Mouse (Mus musculus): ENCODE results near the gene Cisd2. TPM values are rescaled to one million over a fixed set of nuclear protein-coding genes. Genes with fewer than 3 reads are reported as not detected.

The Cisd2 gene
- total RNA-seq (2021): 10 to 100 TPM; 31.8 to 33.4 TPM

GRCm38 (mm10) chr3:135423608-135424212 lies at the start of gene Cisd2:
Cisd2 (minus strand) TSS chr3:135423925.
- intact Hi-C loops (cut with DNase I): no loop called here
- no peak for DNase-seq

- intact Hi-C loops (cut with DNase I): no loop called here
These were observed 47.1 kb upstream of the Cisd2 start for GRCm38 (mm10) chr3:135470823-135471222.

GRCm38 (mm10) chr3:135469974-135470373 lies 46.2 kb upstream of the Cisd2 start:
- peak; percentile 60 for DNase-seq
- intact Hi-C loops (cut with DNase I): loop anchor here (10.0 kb wide), 1 partner anchor 115 kb away; no protein-coding TSS in a partner anchor

More at GRCm38 (mm10) chr3:135470823-135471222, 47.1 kb upstream of the Cisd2 start:
- DNase-seq: no peak

GRCm38 (mm10) chr3:135469146-135469545 lies 45.4 kb upstream of the Cisd2 start:
- intact Hi-C loops (cut with DNase I): loop anchor here (10.0 kb wide), 1 partner anchor 116 kb away; no protein-coding TSS in a partner anchor
- no peak for DNase-seq

- intact Hi-C loops (cut with DNase I): loop anchor here (10.0 kb wide), 1 partner anchor 116 kb away; no protein-coding TSS in a partner anchor
- no peak for DNase-seq
These were observed 44.7 kb upstream of the Cisd2 start for GRCm38 (mm10) chr3:135468402-135468801.

GRCm38 (mm10) chr3:135458981-135459380 lies 35.3 kb upstream of the Cisd2 start:
- DNase-seq: no peak
- intact Hi-C loops (cut with DNase I): no loop called here

- intact Hi-C loops (cut with DNase I): no loop called here
- DNase-seq: no peak
These were observed 21.2 kb upstream of the Cisd2 start for GRCm38 (mm10) chr3:135444930-135445329.

- no peak for DNase-seq
- intact Hi-C loops (cut with DNase I): no loop called here
These were observed 16.9 kb upstream of the Cisd2 start for GRCm38 (mm10) chr3:135440621-135441020.

- intact Hi-C loops (cut with DNase I): no loop called here
- no peak for DNase-seq
These were observed 16.5 kb upstream of the Cisd2 start for GRCm38 (mm10) chr3:135440221-135440620.

GRCm38 (mm10) chr3:135439651-135440050 lies 15.9 kb upstream of the Cisd2 start:
- no peak for DNase-seq
- intact Hi-C loops (cut with DNase I): loop anchor here (10.0 kb wide), 1 partner anchor 255 kb away; the partner anchor contains the start of gene Nfkb1

GRCm38 (mm10) chr3:135438913-135439531 lies 15.3 kb upstream of the Cisd2 start:
- DNase-seq: peak; percentile 83

GRCm38 (mm10) chr3:135438531-135438912 lies 14.8 kb upstream of the Cisd2 start:
- intact Hi-C loops (cut with DNase I): loop anchor here (10.0 kb wide), 1 partner anchor 256 kb away; the partner anchor contains the start of gene Nfkb1
- DNase-seq: peak; percentile 96

More at GRCm38 (mm10) chr3:135438913-135439531, 15.3 kb upstream of the Cisd2 start:
- intact Hi-C loops (cut with DNase I): loop anchor here (10.0 kb wide), 1 partner anchor 256 kb away; the partner anchor contains the start of gene Nfkb1

GRCm38 (mm10) chr3:135437758-135438495 lies 14.2 kb upstream of the Cisd2 start, which contains the start of gene Ube2d3:
Ube2d3 (plus strand) TSS chr3:135438149.
- intact Hi-C loops (cut with DNase I): loop anchor here (10.0 kb wide), 1 partner anchor 257 kb away; the partner anchor contains the start of gene Nfkb1
- peak; percentile 99 for DNase-seq

GRCm38 (mm10) chr3:135436901-135437616 lies 13.3 kb upstream of the Cisd2 start:
- DNase-seq: no peak
- intact Hi-C loops (cut with DNase I): loop anchor here (10.0 kb wide), 1 partner anchor 258 kb away; the partner anchor contains the start of gene Nfkb1

- intact Hi-C loops (cut with DNase I): no loop called here
- DNase-seq: peak; percentile 84
These were observed 693 bp downstream of the Cisd2 start for GRCm38 (mm10) chr3:135422856-135423607.

- DNase-seq: no peak
- intact Hi-C loops (cut with DNase I): no loop called here
These were observed 1.4 kb downstream of the Cisd2 start for GRCm38 (mm10) chr3:135422232-135422855.

- intact Hi-C loops (cut with DNase I): no loop called here
These were observed 2.5 kb downstream of the Cisd2 start for GRCm38 (mm10) chr3:135421310-135421594.

GRCm38 (mm10) chr3:135420542-135421309 lies 3.0 kb downstream of the Cisd2 start:
- intact Hi-C loops (cut with DNase I): no loop called here
- DNase-seq: no peak

More at GRCm38 (mm10) chr3:135421310-135421594, 2.5 kb downstream of the Cisd2 start:
- no peak for DNase-seq

- intact Hi-C loops (cut with DNase I): no loop called here
- no peak for DNase-seq
These were observed 5.9 kb downstream of the Cisd2 start for GRCm38 (mm10) chr3:135417799-135418198.
